In the genomic region with DNA sequence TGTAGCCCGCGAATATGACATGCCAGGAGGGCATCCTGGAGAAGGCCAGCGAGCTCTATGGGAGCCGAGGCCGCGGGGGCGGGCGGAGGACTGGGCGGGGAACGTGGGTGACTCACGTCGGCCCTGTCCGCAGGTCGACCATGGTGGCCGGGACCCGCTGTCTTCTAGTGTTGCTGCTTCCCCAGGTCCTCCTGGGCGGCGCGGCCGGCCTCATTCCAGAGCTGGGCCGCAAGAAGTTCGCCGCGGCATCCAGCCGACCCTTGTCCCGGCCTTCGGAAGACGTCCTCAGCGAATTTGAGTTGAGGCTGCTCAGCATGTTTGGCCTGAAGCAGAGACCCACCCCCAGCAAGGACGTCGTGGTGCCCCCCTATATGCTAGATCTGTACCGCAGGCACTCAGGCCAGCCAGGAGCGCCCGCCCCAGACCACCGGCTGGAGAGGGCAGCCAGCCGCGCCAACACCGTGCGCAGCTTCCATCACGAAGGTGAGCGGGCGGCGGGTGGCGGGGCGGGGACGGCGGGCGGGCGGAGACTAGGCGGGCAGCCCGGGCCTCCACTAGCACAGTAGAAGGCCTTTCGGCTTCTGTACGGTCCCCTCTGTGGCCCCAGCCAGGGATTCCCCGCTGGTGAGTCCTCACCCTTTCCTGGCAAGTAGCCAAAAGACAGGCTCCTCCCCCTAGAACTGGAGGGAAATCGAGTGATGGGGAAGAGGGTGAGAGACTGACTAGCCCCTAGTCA, we compare ENCODE assay signal across 9 mouse cellular contexts. TPM values are rescaled to one million over a fixed set of nuclear protein-coding genes. Genes with fewer than 3 reads are reported as not detected.
DNase-seq lines count a peak whose midpoint lies in the region; ATAC-seq and TF ChIP-seq lines count a peak whose summit lies in the region.
"Had no signal": no experiment of that assay in that cellular context is flagged by ENCODE, and none has a peak within 500 bp of the region (broad histone marks: within the 10 kb centered on the region; RNA-seq: fewer than 3 reads in every experiment).

No protein-coding gene starts in this region.

- peak overlapping the region; percentile 89 for H3K4me2 ChIP-seq in embryonic facial prominence, embryonic 15.5 days (replicated peaks)
- peak overlapping the region; percentile 99 for H3K4me2 ChIP-seq in heart, embryonic 15.5 days

- H3K4me1 ChIP-seq in embryonic facial prominence, embryonic 15.5 days: peaks cover 32% of the 10 kb centered on the region
- peaks cover 29% of the 10 kb centered on the region for H3K4me1 ChIP-seq in heart, embryonic 15.5 days (replicated peaks)
- H3K4me1 ChIP-seq in limb, embryonic 10.5 days: peaks cover 38% of the 10 kb centered on the region
- H3K4me1 ChIP-seq in midbrain, embryonic 10.5 days: peaks cover 30% of the 10 kb centered on the region

- DNase-seq in layer of hippocampus, adult 2 months (ENCODE audit: low spot score in 2 of 2): no peak
- DNase-seq in layer of hippocampus, adult 9-10 months (ENCODE audit: low spot score): no peak
- peak; percentile 70 for DNase-seq in limb, embryonic 10.5 days (ENCODE audit: low spot score)
- DNase-seq in midbrain, embryonic 10.5 days (ENCODE audit: low spot score): peak; percentile 56
- DNase-seq in testis, postnatal 10 days (ENCODE audit: low spot score): peak; percentile 65

- no peaks in the 10 kb centered on the region for H3K9me3 ChIP-seq in embryonic facial prominence, embryonic 15.5 days (replicated peaks)
- no peaks in the 10 kb centered on the region for H3K9me3 ChIP-seq in heart, embryonic 15.5 days (replicated peaks)
- no peaks in the 10 kb centered on the region for H3K9me3 ChIP-seq in limb, embryonic 10.5 days (replicated peaks)
- H3K9me3 ChIP-seq in midbrain, embryonic 10.5 days (replicated peaks): no peaks in the 10 kb centered on the region

- H3K27me3 ChIP-seq in embryonic facial prominence, embryonic 15.5 days: 0 out of 2 replicates have a peak, but pooled peaks cover 5% of the 10 kb centered on the region
- peaks cover 54% of the 10 kb centered on the region for H3K27me3 ChIP-seq in heart, embryonic 15.5 days
- H3K27me3 ChIP-seq in limb, embryonic 10.5 days (ENCODE audit: low read depth, poor library complexity, severe bottlenecking): peaks cover 68% of the 10 kb centered on the region
- peaks cover 85% of the 10 kb centered on the region for H3K27me3 ChIP-seq in midbrain, embryonic 10.5 days (ENCODE audit: low read depth, poor library complexity, severe bottlenecking)
- H3K27me3 ChIP-seq: CH12.LX had no signal

- ATAC-seq in embryonic facial prominence, embryonic 15.5 days (ENCODE audit: insufficient number of reproducible peaks, low FRiP score, low TSS enrichment, low read depth): peak; percentile 37; the same call in 1 of the 2 replicates
- peak; percentile 55 for ATAC-seq in heart, embryonic 15.5 days (replicated peaks; ENCODE audit: insufficient number of reproducible peaks, insufficient read depth, low FRiP score, low read depth)
- ATAC-seq in cerebellum, adult (ENCODE audit: insufficient number of reproducible peaks, low FRiP score, low TSS enrichment): no peak

- peak overlapping the region; percentile 37 for H3K9ac ChIP-seq in embryonic facial prominence, embryonic 15.5 days
- H3K9ac ChIP-seq in heart, embryonic 15.5 days: peak overlapping the region; percentile 47

- no peak for TF ChIP-seq CTCF in layer of hippocampus, adult 2 months (conservative IDR thresholded peaks at IDR 0.05)

- H3K36me3 ChIP-seq in embryonic facial prominence, embryonic 15.5 days: no peaks in the 10 kb centered on the region
- no peaks in the 10 kb centered on the region for H3K36me3 ChIP-seq in heart, embryonic 15.5 days
- H3K36me3 ChIP-seq in limb, embryonic 10.5 days: no peaks in the 10 kb centered on the region
- H3K36me3 ChIP-seq in midbrain, embryonic 10.5 days: no peaks in the 10 kb centered on the region

- peak overlapping the region; percentile 42 for H3K4me3 ChIP-seq in layer of hippocampus, adult 2 months
- peak overlapping the region; percentile 61 for H3K4me3 ChIP-seq in embryonic facial prominence, embryonic 15.5 days (replicated peaks)
- H3K4me3 ChIP-seq in heart, embryonic 15.5 days: peak overlapping the region; percentile 68
- H3K4me3 ChIP-seq in limb, embryonic 10.5 days: peak overlapping the region; percentile 62
- peak overlapping the region; percentile 65 for H3K4me3 ChIP-seq in midbrain, embryonic 10.5 days

- no peak overlapping the region for H3K27ac ChIP-seq in layer of hippocampus, adult 2 months
- no peak overlapping the region for H3K27ac ChIP-seq in embryonic facial prominence, embryonic 15.5 days (replicated peaks)
- no peak overlapping the region for H3K27ac ChIP-seq in heart, embryonic 15.5 days
- peak overlapping the region; percentile 74 for H3K27ac ChIP-seq in limb, embryonic 10.5 days
- H3K27ac ChIP-seq in midbrain, embryonic 10.5 days (replicated peaks): peak overlapping the region; percentile 64; the same call in 1 of the 2 replicates

- under 1% methylated on average over 51 of the region's 55 CpGs for WGBS in embryonic facial prominence, embryonic 15.5 days
- under 1% methylated on average over 54 of the region's 55 CpGs for WGBS in heart, embryonic 15.5 days
- under 1% methylated on average over 55 of the region's 55 CpGs for WGBS in limb, embryonic 10.5 days
- under 1% methylated on average over 55 of the region's 55 CpGs for WGBS in midbrain, embryonic 10.5 days

RNA-seq across cellular contexts. Expression of a gene that starts 2.5 kb away (rescaled TPM):
- 1 to 10 TPM; 1.7 to 2.0 TPM for total RNA-seq in layer of hippocampus, adult 2 months (2021)
- polyA plus RNA-seq in embryonic facial prominence, embryonic 15.5 days (2015; fragmentation: Nextera tagmentation; extraction: Ambion mirVana): 19.3 and 22.4 TPM in 2 replicates
- polyA plus RNA-seq in heart, embryonic 15.5 days (2015; fragmentation: Nextera tagmentation; extraction: Ambion mirVana): 8.6 and 10.5 TPM in 2 replicates
- polyA plus RNA-seq in limb, embryonic 10.5 days (2016; fragmentation: Nextera tagmentation; extraction: Ambion mirVana): 4.0 and 7.9 TPM in 2 replicates
- polyA plus RNA-seq in midbrain, embryonic 10.5 days (2016; fragmentation: Nextera tagmentation; extraction: Ambion mirVana): 1.6 TPM in 2 replicates
- total RNA-seq: CH12.LX had no signal

Comparison
In these comparisons a context has a peak if more than half of its experiments do, and no peak if none do; other contexts are left out.
1. DNase-seq: peak in limb, embryonic 10.5 days (single experiment), midbrain, embryonic 10.5 days (single experiment) and testis, postnatal 10 days (single experiment); none in layer of hippocampus, adult 2 months (0 of 2) and layer of hippocampus, adult 9-10 months (single experiment).
2. H3K27ac ChIP-seq: peak in limb, embryonic 10.5 days (single experiment) and midbrain, embryonic 10.5 days (single experiment); none in layer of hippocampus, adult 2 months (single experiment), embryonic facial prominence, embryonic 15.5 days (single experiment) and heart, embryonic 15.5 days (single experiment).
3. Peak in every context shown above with its lines, with median percentiles within 50 percentile points of each other: H3K4me3 ChIP-seq.